Mouse (Mus musculus) neutrophil, adult 5-6 weeks (primary cell): ENCODE results near the gene Mdm4. TPM values are rescaled to one million over a fixed set of nuclear protein-coding genes. Genes with fewer than 3 reads are reported as not detected.

Experiments
- ATAC-seq: fragments of 151-379, 151-347 bp; 2 replicates; pipeline ENCODE4 v1.8.0; 2017; ENCODE audit warnings: mild to moderate bottlenecking, moderate TSS enrichment; ENCODE audit not compliant: insufficient number of reproducible peaks, poor library complexity, low FRiP score, severe bottlenecking; ENCODE audit errors: extremely low read depth
- total RNA-seq: library from RNA; stranded (forward); fragments of 200-1000 nt; gene quantifications from 2 replicates; pipeline ENCODE4 v1.2.3, GENCODE M21; 2017

Gene Mdm4
- 312 and 322 TPM in 2 replicates for total RNA-seq

- no peak for ATAC-seq
Measured at GRCm38 (mm10) chr1:133030461-133030860, at the start of gene Mdm4. Gene Mdm4, minus strand, starts transcription at chr1:133030561.

GRCm38 (mm10) chr1:133080079-133080561, 49.8 kb upstream of the Mdm4 start:
- no peak for ATAC-seq

- no peak for ATAC-seq
Measured at GRCm38 (mm10) chr1:133079509-133079908, 49.1 kb upstream of the Mdm4 start.

GRCm38 (mm10) chr1:133078338-133078727, 48.0 kb upstream of the Mdm4 start:
- no peak for ATAC-seq

- no peak for ATAC-seq
Measured at GRCm38 (mm10) chr1:133077606-133078337, 47.4 kb upstream of the Mdm4 start.

GRCm38 (mm10) chr1:133076681-133077514, 46.5 kb upstream of the Mdm4 start:
- no peak for ATAC-seq

- ATAC-seq: no peak
Measured at GRCm38 (mm10) chr1:133075651-133076400, 45.5 kb upstream of the Mdm4 start.

GRCm38 (mm10) chr1:133074541-133074940, 44.2 kb upstream of the Mdm4 start:
- ATAC-seq: no peak

- ATAC-seq: peak; percentile 28; the same call in 1 of the 2 replicates
Measured at GRCm38 (mm10) chr1:133073327-133073856, 43.0 kb upstream of the Mdm4 start.

GRCm38 (mm10) chr1:133071666-133072381, 41.5 kb upstream of the Mdm4 start:
- no peak for ATAC-seq

GRCm38 (mm10) chr1:133070157-133070556, 39.8 kb upstream of the Mdm4 start:
- ATAC-seq: no peak

GRCm38 (mm10) chr1:133069275-133070120, 39.1 kb upstream of the Mdm4 start:
- no peak for ATAC-seq

- no peak for ATAC-seq
Measured at GRCm38 (mm10) chr1:133068669-133069274, 38.4 kb upstream of the Mdm4 start.

- no peak for ATAC-seq
Measured at GRCm38 (mm10) chr1:133068268-133068667, 37.9 kb upstream of the Mdm4 start.

GRCm38 (mm10) chr1:133063164-133063563, 32.8 kb upstream of the Mdm4 start:
- no peak for ATAC-seq

GRCm38 (mm10) chr1:133060681-133061080, 30.3 kb upstream of the Mdm4 start:
- no peak for ATAC-seq

GRCm38 (mm10) chr1:133059592-133059991, 29.2 kb upstream of the Mdm4 start:
- no peak for ATAC-seq
